Mouse (Mus musculus) G1E (cell line): ENCODE measurements at regions not wholly inside any gene's neighbourhood (a gene's known extent, or its start where the extent isn't known, plus 50 kb on each side); places are given as distances from the start of the nearest gene placed in this dataset.

Experiments
- CTCF ChIP-seq: IDR thresholded peaks from 2 replicates; pipeline ENCODE4 v1.5.1; 2012; ENCODE audit warnings: low read depth, low read length, inconsistent platforms, mixed read lengths
- GATA2 ChIP-seq: IDR thresholded peaks from 2 replicates; pipeline ENCODE4 v1.6.1; 2012; ENCODE audit warnings: low read depth, low read length, inconsistent platforms, borderline replicate concordance
- POLR2AphosphoS5 ChIP-seq: IDR thresholded peaks from 2 replicates; pipeline ENCODE4 v1.6.1; 2012; ENCODE audit warnings: low read depth, low read length, inconsistent platforms; ENCODE audit not compliant: insufficient replicate concordance
- TAL1 ChIP-seq: conservative IDR thresholded peaks from 2 replicates; pipeline ENCODE4 v1.6.1; 2012; ENCODE audit warnings: low read depth, low read length, inconsistent platforms, mixed read lengths

- TF ChIP-seq CTCF, result no peak
- no peak for TF ChIP-seq GATA2
- TF ChIP-seq POLR2AphosphoS5, result no peak
- TF ChIP-seq TAL1, result no peak
Measured at GRCm38 (mm10) chr13:44073122-44073521, 288.5 kb downstream of the Cd83 start.
